Mouse (Mus musculus): ENCODE data around the gene Oas3.

DNA sequence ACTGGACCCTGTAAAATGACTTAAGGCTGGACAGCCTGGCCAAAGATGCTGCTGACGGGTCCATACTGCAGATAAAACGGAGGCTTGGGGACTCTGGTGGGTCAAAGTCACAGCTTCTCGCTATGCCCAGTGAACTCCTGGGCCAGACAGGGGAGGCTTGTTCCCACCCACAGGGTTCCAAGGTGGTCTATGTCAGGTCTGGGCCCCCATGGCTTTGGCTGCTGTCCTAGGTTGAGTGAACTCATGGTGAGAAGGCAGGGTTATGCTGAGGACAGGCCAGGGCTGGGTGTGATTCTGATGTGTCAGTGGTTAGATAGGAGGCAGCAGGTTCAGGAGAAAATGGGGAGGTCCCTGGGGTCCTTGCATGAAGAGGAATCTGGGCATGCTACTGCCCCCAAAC, 73.8 kb downstream of the Oas3 start:
- no peak for TF ChIP-seq CTCF (IDR thresholded peaks at IDR 0.05; ENCODE audit: borderline replicate concordance, insufficient read depth, low read depth, low read length)
- TF ChIP-seq POLR2A (IDR thresholded peaks at IDR 0.05; ENCODE audit: borderline replicate concordance, insufficient read depth, low read length): no peak
